Mouse (Mus musculus) bone marrow macrophage, adult 2 months (primary cell): Measurements from ENCODE around the gene Prkar2a.

Experiments used
- CTCF ChIP-seq: IDR thresholded peaks from 2 replicates; pipeline ENCODE4 v1.5.1; 2012; ENCODE audit warnings: low read depth, mild to moderate bottlenecking, low read length, moderate library complexity
- POLR2A ChIP-seq: IDR thresholded peaks from 2 replicates; pipeline ENCODE4 v1.6.1; 2012; ENCODE audit warnings: mild to moderate bottlenecking, low read depth, low read length, borderline replicate concordance

GRCm38 (mm10) chr9:108732462-108732861, 43.3 kb downstream of the Prkar2a start:
- no peak for TF ChIP-seq CTCF
- TF ChIP-seq POLR2A = no peak
